Comparison of ENCODE assay signal across 8 mouse cellular contexts in the genomic region with DNA sequence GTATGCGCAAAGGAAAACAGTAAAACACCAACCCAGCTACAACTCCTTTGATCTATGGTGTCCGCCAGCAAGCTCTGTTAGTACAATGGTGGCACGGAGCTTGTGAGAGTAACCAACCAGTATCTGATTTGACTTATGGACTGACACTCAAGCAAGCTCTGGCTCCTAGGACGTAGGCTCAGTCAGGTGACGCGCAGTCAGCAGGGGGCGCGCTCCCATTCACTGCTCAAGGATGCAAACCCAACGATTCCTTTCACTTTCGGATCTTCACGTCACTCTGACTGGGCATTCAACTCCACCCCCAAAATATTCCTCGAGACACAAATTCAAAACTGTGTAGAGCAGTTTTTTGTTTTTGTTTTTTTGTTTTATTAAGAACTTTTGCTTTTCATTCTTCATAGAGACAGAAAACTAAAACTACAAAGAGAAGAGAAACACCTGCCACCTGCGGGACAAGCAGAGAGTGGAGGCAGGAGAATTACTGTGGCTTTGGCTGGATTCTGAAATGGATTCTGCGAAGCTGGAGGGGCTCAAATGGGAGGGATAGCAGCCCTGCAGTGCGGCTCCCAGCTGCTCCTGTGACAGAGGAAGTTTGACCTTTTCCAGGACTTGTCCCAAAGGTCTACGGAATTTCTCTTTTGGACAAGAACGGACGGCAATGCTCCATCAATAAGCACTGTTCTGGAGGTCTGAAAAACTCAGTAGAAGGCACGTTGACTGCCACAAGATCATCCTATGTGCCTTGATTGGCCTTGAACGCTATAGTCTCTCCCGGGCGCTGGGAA. TPM values are rescaled to one million over a fixed set of nuclear protein-coding genes. Genes with fewer than 3 reads are reported as not detected.
DNase-seq lines count a peak whose midpoint lies in the region; ATAC-seq and TF ChIP-seq lines count a peak whose summit lies in the region.

No protein-coding gene starts in this region.

- 32% methylated on average over 22 of the region's 22 CpGs for WGBS in cerebellum, adult 2 months
- 33% methylated on average over 22 of the region's 22 CpGs for WGBS in forebrain, postnatal 0 days
- WGBS in lung, embryonic 14.5 days, result 26% methylated on average over 22 of the region's 22 CpGs

- H3K36me3 ChIP-seq in forebrain, postnatal 0 days (ENCODE audit: insufficient read depth), result no peaks in the 10 kb centered on the region
- H3K36me3 ChIP-seq in lung, embryonic 14.5 days (ENCODE audit: insufficient read depth), result no peaks in the 10 kb centered on the region

- H3K27ac ChIP-seq in cerebellum, adult 2 months (ENCODE audit: insufficient read depth, low read length), result no peak overlapping the region
- H3K27ac ChIP-seq in forebrain, postnatal 0 days (ENCODE audit: low read depth, low read length), result no peak overlapping the region
- no peak overlapping the region for H3K27ac ChIP-seq in layer of hippocampus, adult 2 months
- no peak overlapping the region for H3K27ac ChIP-seq in lung, embryonic 14.5 days (ENCODE audit: low read depth)

- peaks cover 5% of the 10 kb centered on the region; the same call in 1 of the 2 replicates for H3K4me1 ChIP-seq in cerebellum, adult 2 months (ENCODE audit: control insufficient read depth, insufficient read depth, low read length)
- no peaks in the 10 kb centered on the region for H3K4me1 ChIP-seq in forebrain, postnatal 0 days (ENCODE audit: insufficient read depth)
- no peaks in the 10 kb centered on the region for H3K4me1 ChIP-seq in lung, embryonic 14.5 days (ENCODE audit: insufficient read depth)

- peak; percentile 70 for ATAC-seq in forebrain, postnatal 0 days
- ATAC-seq in lung, embryonic 14.5 days (ENCODE audit: insufficient read depth), result peak; percentile 84
- ATAC-seq in neutrophil, adult 5-6 weeks (ENCODE audit: extremely low read depth, insufficient number of reproducible peaks, low FRiP score, poor library complexity, severe bottlenecking), result peak; percentile 100

- peak overlapping the region; percentile 16 for H3K4me3 ChIP-seq in cerebellum, adult 2 months (replicated peaks; ENCODE audit: insufficient read depth, low read depth, low read length)
- peak overlapping the region; percentile 8 for H3K4me3 ChIP-seq in forebrain, postnatal 0 days (ENCODE audit: low read depth, low read length)
- peak overlapping the region; percentile 51 for H3K4me3 ChIP-seq in layer of hippocampus, adult 2 months
- peak overlapping the region; percentile 30 for H3K4me3 ChIP-seq in lung, embryonic 14.5 days (ENCODE audit: low read depth, low read length)

- H3K27me3 ChIP-seq in cerebellum, adult 2 months (ENCODE audit: control insufficient read depth, insufficient read depth, low read length), result no peaks in the 10 kb centered on the region
- H3K27me3 ChIP-seq in forebrain, postnatal 0 days (ENCODE audit: insufficient read depth, low read length), result no peaks in the 10 kb centered on the region
- no peaks in the 10 kb centered on the region for H3K27me3 ChIP-seq in lung, embryonic 14.5 days (ENCODE audit: insufficient read depth, low read length)

- no peaks in the 10 kb centered on the region for H3K9me3 ChIP-seq in forebrain, postnatal 0 days (ENCODE audit: low read length)
- no peaks in the 10 kb centered on the region for H3K9me3 ChIP-seq in lung, embryonic 14.5 days (ENCODE audit: low read depth, low read length)

- peak; percentile 62 for TF ChIP-seq CTCF in cerebellum, adult 2 months (IDR thresholded peaks at IDR 0.05; ENCODE audit: borderline replicate concordance, insufficient read depth, low read depth, low read length)
- peak; percentile 69 for TF ChIP-seq CTCF in forebrain, postnatal 0 days (IDR thresholded peaks at IDR 0.05; ENCODE audit: low read depth)
- peak; percentile 78 for TF ChIP-seq CTCF in layer of hippocampus, adult 2 months (conservative IDR thresholded peaks at IDR 0.05)
- TF ChIP-seq CTCF in lung, embryonic 14.5 days (IDR thresholded peaks at IDR 0.05; ENCODE audit: low read depth), result peak; percentile 87

- peak; percentile 89 for DNase-seq in MN1 (ENCODE audit: low spot score)
- DNase-seq in cerebellum, adult 2 months, result peak; percentile 52 to 58
- peak; percentile 59 for DNase-seq in forebrain, postnatal 0 days
- peak; percentile 81 for DNase-seq in heart, postnatal 4 days
- peak; percentile 52 to 53 for DNase-seq in layer of hippocampus, adult 2 months (ENCODE audit: low spot score in 2 of 2)
- peak; percentile 92 for DNase-seq in lung, embryonic 14.5 days
- peak; percentile 40 for DNase-seq in testis, postnatal 14 days (ENCODE audit: low spot score)

- no peak overlapping the region for H3K9ac ChIP-seq in forebrain, postnatal 0 days
- H3K9ac ChIP-seq in lung, embryonic 14.5 days, result no peak overlapping the region

- TF ChIP-seq POLR2A in cerebellum, adult 2 months (IDR thresholded peaks at IDR 0.05; ENCODE audit: borderline replicate concordance, insufficient read depth, low read length), result no peak

- peak overlapping the region; percentile 40 for H3K4me2 ChIP-seq in forebrain, postnatal 0 days (ENCODE audit: low read depth)
- peak overlapping the region; percentile 64 for H3K4me2 ChIP-seq in lung, embryonic 14.5 days

RNA-seq across cellular contexts. Expression of gene Ifna15, which starts 7.7 kb away (rescaled TPM):
- not detected in 2 replicates for polyA plus RNA-seq in cerebellum, adult 2 months (2012; rRNA removed)
- not detected in 2 replicates for total RNA-seq in forebrain, postnatal 0 days (2014; rRNA removed)
- polyA plus RNA-seq in forebrain, postnatal 0 days (2015; fragmentation: Nextera tagmentation; extraction: Ambion mirVana), result not detected in 2 replicates
- not detected for total RNA-seq in heart, postnatal 4 days (2021)
- total RNA-seq in layer of hippocampus, adult 2 months (2021), result not detected
- not detected in 2 replicates for polyA plus RNA-seq in lung, embryonic 14.5 days (2014; fragmentation: Nextera tagmentation; extraction: Ambion mirVana)
- total RNA-seq in neutrophil, adult 5-6 weeks (2017), result not detected in 2 replicates

RNA-seq across cellular contexts. Expression of gene Ifna14, which starts 21.2 kb away (rescaled TPM):
- polyA plus RNA-seq in cerebellum, adult 2 months (2012; rRNA removed), result not detected in 2 replicates
- total RNA-seq in forebrain, postnatal 0 days (2014; rRNA removed), result not detected in 2 replicates
- polyA plus RNA-seq in forebrain, postnatal 0 days (2015; fragmentation: Nextera tagmentation; extraction: Ambion mirVana), result not detected in 2 replicates
- not detected for total RNA-seq in heart, postnatal 4 days (2021)
- total RNA-seq in layer of hippocampus, adult 2 months (2021), result not detected
- not detected in 2 replicates for polyA plus RNA-seq in lung, embryonic 14.5 days (2014; fragmentation: Nextera tagmentation; extraction: Ambion mirVana)
- total RNA-seq in neutrophil, adult 5-6 weeks (2017), result not detected in 2 replicates

RNA-seq across cellular contexts. Expression of gene Ifnb1, which starts 27.8 kb away (rescaled TPM):
- polyA plus RNA-seq in cerebellum, adult 2 months (2012; rRNA removed), result not detected in 2 replicates
- not detected in 2 replicates for total RNA-seq in forebrain, postnatal 0 days (2014; rRNA removed)
- not detected in 2 replicates for polyA plus RNA-seq in forebrain, postnatal 0 days (2015; fragmentation: Nextera tagmentation; extraction: Ambion mirVana)
- total RNA-seq in heart, postnatal 4 days (2021), result not detected
- total RNA-seq in layer of hippocampus, adult 2 months (2021), result not detected
- not detected in 2 replicates for polyA plus RNA-seq in lung, embryonic 14.5 days (2014; fragmentation: Nextera tagmentation; extraction: Ambion mirVana)
- not detected in 2 replicates for total RNA-seq in neutrophil, adult 5-6 weeks (2017)

RNA-seq across cellular contexts. Expression of gene Ifna9, which starts 41.8 kb away (rescaled TPM):
- polyA plus RNA-seq in cerebellum, adult 2 months (2012; rRNA removed), result not detected in 2 replicates
- total RNA-seq in forebrain, postnatal 0 days (2014; rRNA removed), result not detected in 2 replicates
- not detected in 2 replicates for polyA plus RNA-seq in forebrain, postnatal 0 days (2015; fragmentation: Nextera tagmentation; extraction: Ambion mirVana)
- total RNA-seq in heart, postnatal 4 days (2021), result not detected
- not detected for total RNA-seq in layer of hippocampus, adult 2 months (2021)
- polyA plus RNA-seq in lung, embryonic 14.5 days (2014; fragmentation: Nextera tagmentation; extraction: Ambion mirVana), result not detected in 2 replicates
- not detected in 2 replicates for total RNA-seq in neutrophil, adult 5-6 weeks (2017)

RNA-seq across cellular contexts. Expression of gene Ifna12, which starts 52.8 kb away (rescaled TPM):
- not detected in 2 replicates for polyA plus RNA-seq in cerebellum, adult 2 months (2012; rRNA removed)
- total RNA-seq in forebrain, postnatal 0 days (2014; rRNA removed), result not detected in 2 replicates
- not detected in 2 replicates for polyA plus RNA-seq in forebrain, postnatal 0 days (2015; fragmentation: Nextera tagmentation; extraction: Ambion mirVana)
- not detected for total RNA-seq in heart, postnatal 4 days (2021)
- not detected for total RNA-seq in layer of hippocampus, adult 2 months (2021)
- polyA plus RNA-seq in lung, embryonic 14.5 days (2014; fragmentation: Nextera tagmentation; extraction: Ambion mirVana), result not detected in 2 replicates
- total RNA-seq in neutrophil, adult 5-6 weeks (2017), result not detected in 2 replicates

Comparison
In these comparisons a context has a peak if more than half of its experiments do, and no peak if none do; other contexts are left out.
1. DNase-seq: peak in every context shown above with its lines; median percentile 92 in lung, embryonic 14.5 days; 89 in MN1; 81 in heart, postnatal 4 days; 59 in forebrain, postnatal 0 days; 55 in cerebellum, adult 2 months; 52 in layer of hippocampus, adult 2 months; 40 in testis, postnatal 14 days.